Mouse (Mus musculus) left cerebral cortex, postnatal 36 days (tissue): ENCODE data around the gene Ms4a1. TPM values are rescaled to one million over a fixed set of nuclear protein-coding genes. Genes with fewer than 3 reads are reported as not detected.
"Not testable (repeated sequence)": the region's sequence is repeated elsewhere in the genome, so short reads cannot be mapped to it uniquely, and the experiment has no call there.

Experiments
- DNase-seq, 2 experiments: peaks; one replicate each; pipeline ENCODE4 v3.0.0; 2021 to 2022; ENCODE audit warnings: low spot score in 2 of 2, mixed read lengths in 1 of 2
- intact Hi-C: fragments of 180-260 bp; cut with DNase I; formaldehyde crosslinking; loops from one replicate; pipeline ENCODE4 v1.15.1; 2025
- total RNA-seq, 2 experiments: library from RNA; stranded (reverse); gene quantifications; 2 replicates each; pipeline ENCODE4 v1.2.3; 2021

Ms4a1 gene
- total RNA-seq: not detected

DNA sequence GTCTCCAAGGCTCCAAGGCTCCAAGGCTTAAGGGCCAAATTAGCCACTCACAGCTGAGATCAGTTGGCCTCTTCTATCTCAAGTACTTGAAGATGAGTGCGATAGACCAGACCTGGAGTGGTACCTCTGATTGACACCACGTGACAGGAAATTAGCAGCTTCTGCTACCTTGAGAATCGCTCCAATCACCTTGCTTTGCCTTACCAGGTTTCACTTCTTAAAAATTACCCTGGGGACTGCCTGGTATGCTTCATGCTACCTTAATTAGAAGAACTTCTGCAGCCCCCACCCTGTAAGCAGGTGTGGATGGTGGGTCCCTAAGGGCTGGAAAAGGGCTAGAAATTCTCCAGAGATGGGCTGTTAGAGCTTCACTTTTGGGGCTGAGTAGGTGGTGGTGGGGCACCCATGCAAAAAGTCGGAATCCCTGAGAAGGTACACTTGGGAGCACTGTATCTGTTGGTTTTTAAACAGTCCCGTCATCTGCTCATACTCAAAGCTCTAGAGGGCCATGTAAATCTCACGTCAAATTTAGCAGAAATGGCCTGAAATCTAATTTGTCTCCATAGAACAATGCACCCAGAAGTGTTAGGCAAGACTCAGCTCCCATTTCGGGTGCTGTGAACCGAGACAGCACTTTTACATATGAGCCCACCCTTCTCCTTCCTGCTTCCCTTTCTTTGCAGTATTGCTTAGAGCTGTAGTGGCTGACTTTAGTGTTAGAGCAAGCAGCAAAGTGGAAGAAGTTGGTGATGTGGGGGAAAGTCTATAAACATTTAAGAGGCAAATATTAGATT lies at the start of gene Ms4a1:
Gene Ms4a1 (minus strand): TSS at position 190 of the 794 bp plus-strand sequence.
- intact Hi-C loops: no loop called here
- DNase-seq: no peak

DNA sequence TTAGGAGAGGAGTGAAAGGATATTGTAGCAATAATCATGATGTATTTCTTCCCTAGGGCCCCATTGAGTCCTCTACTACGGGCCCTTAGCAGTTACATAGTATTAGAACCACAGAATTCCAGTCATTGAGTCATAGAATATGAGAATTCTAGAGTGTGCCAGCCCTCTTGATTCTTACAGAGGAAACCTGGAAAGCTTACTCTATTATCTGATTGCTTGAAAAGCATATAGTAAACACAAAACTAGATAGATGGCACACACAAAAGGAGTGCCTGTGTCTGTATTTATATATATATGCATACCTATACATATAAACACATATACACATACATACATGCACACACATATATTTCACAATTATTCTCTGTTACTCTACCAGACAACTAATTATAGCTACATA lies 48.3 kb upstream of the Ms4a1 start, which contains the start of gene Ms4a14:
Gene Ms4a14 (minus strand): TSS at position 101 of the 400 bp plus-strand sequence.
- intact Hi-C loops: no loop called here
- DNase-seq: no peak

DNA sequence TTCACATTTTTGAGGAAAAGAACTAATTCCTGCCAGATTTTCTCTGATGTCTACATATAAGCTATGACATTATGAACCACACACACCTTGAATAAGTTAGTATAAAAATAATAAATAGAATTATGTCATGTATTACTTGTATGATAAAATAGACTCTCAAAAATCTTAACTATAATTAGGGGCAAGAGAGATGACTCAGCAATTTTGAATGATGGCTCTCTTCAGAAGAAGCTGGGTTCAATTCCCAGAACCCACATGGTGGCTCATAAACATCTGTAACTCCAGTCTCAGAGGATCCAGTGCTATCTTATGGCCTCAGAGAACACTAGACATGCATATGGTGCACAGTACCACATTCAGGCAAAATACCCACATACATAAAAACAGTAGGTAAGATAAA lies 42.8 kb upstream of the Ms4a1 start:
- no peak for DNase-seq
- intact Hi-C loops: no loop called here

DNA sequence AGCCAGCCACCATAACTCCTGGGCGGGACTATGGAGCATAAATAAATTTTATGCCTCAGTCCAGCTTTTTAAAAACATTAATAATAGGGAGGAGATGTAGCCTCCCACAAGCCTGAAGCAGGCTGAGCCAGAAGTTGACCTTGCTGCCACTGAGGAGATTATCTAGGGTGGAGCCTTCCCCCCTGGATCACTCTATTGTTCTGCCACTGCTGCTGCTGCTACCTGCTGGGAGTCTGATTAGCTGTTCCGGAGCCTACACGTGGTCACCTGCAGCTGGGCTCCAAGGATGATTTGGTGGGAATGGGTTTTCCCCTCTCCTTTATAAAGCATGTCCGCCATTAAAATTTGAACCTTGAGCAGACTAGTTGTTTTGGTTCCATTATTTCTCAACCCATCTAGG lies 33.5 kb upstream of the Ms4a1 start:
- DNase-seq, intact Hi-C loops: not testable (repeated sequence)

GRCm38 (mm10) chr19:11298939-11299338 lies 32.9 kb upstream of the Ms4a1 start:
- DNase-seq: no peak
- intact Hi-C loops: no loop called here

DNA sequence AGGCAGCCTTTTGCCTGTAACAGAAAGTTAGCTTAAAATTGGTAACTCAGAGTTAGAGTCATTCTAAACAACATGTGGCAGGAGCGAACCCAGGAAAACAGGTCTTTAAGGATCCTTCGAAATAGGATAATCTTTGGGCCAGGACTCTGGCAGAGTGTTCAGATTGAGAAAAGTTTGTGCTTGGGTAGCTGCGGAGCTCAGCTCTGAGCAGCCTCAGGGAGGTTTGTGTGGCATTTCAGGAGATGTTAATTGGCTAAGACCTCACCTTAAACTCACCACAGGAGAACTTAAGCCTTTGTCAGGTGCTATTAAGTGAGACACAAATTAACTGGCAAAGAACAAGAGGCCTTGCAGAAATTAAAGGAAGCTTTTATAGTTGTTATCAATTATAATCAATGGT lies 27.6 kb upstream of the Ms4a1 start:
- intact Hi-C loops, DNase-seq: not testable (repeated sequence)

DNA sequence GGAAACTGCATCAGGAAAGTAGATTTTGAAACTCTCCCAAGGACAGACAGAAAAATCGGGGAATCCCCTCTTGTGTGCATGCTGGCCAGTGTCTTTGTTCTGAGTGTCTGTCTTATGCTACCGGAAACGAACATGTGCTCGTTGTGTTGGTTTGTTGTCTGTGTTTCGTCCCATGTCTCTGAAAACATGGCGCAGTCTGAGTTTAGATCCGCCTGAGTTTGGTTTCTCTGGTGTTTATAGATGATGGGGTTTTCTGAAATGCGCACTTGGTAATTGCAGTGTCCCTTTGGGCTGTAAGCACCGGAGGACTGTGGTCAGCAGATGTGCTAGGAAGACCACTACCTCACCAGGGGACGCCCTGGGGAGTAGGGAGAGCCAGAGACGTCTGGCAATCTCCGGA lies 26.9 kb upstream of the Ms4a1 start:
- intact Hi-C loops: no loop called here
- no peak for DNase-seq

DNA sequence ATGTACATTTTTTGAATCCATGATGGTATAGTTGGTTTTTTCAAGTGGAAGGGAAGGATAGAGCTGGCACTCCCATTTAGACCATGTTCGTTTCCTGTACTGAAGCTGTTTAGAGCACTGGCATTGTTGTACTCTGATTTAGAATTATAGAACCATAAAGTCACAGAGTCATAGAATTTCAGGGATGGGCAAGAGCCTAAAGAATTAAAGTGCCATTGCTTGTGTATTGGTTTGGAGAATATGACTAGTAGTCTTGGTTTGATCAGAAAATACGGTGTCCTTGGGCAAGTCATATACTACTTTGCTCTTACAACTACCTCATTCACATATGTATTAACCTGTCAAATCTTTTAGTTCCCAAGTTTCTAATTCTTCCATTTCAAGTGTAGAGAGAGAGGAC lies 17.7 kb upstream of the Ms4a1 start, which contains the start of gene Ms4a5:
Gene Ms4a5 (minus strand): TSS at position 101 of the 400 bp plus-strand sequence.
- DNase-seq: no peak
- intact Hi-C loops: no loop called here

- no peak for DNase-seq
- intact Hi-C loops: no loop called here
These were observed 14.2 kb upstream of the Ms4a1 start for GRCm38 (mm10) chr19:11280223-11280622.

DNA sequence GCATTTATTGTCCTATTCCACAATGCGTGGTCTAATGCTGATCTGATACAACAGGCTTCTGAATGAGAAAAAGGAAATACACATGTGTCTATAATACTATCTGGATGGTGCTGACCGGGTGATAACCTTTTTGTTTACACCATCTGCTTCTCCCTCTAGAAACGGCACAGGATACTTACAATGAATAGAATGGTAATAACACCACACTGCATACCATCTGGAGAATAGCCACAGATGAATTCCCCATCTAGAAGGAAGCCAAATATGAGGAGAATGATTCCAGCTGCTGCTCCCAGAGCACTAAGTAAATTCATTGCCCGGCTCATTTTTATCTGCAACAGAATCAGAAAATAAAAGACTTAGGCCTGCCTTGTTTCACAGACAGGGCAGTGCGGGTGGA lies 10.4 kb upstream of the Ms4a1 start:
- no peak for DNase-seq
- intact Hi-C loops: no loop called here

GRCm38 (mm10) chr19:11266956-11267355 lies 915 bp upstream of the Ms4a1 start:
- intact Hi-C loops: no loop called here
- no peak for DNase-seq

- DNase-seq: no peak
- intact Hi-C loops: no loop called here
These were observed 1.3 kb downstream of the Ms4a1 start for GRCm38 (mm10) chr19:11264602-11265185.

GRCm38 (mm10) chr19:11263549-11263948 lies 2.5 kb downstream of the Ms4a1 start:
- DNase-seq: no peak
- intact Hi-C loops: no loop called here

DNA sequence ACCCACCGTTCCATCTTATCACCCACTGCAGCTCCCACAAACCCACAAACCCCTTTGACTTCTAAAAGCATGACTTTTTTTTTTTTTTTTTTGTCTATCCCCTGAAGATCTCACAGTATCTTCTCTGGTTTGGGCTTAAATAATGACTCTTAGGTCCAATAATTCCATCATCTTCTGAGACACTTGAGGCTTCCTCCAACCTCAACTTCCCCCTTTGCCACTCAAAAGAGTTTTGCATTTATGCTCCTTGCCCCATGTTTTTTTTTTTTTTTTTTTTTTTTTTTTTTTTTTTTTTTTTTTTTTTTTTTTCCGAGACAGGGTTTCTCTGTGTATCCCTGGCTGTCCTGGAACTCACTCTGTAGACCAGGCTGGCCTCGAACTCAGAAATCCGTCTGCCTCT lies 3.1 kb downstream of the Ms4a1 start:
- intact Hi-C loops, DNase-seq: not testable (repeated sequence)

DNA sequence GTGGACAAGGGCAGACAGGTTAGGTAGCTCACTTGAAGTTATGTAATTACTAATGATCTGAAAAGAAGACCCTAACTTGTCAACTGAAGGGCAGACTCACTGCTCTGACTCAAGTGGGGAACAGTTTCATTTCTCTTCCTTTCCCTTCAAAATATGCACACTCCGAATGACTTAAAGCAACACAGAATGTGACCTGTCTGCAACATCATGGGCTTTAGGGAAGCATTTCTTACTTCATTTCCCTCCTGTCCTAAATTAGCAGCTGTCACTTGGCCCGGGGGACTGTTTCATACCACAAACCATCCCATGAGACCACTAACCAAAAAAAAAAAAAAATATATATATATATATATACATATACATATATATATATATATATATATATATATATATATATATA lies 4.5 kb downstream of the Ms4a1 start:
- no peak for DNase-seq
- intact Hi-C loops: no loop called here

GRCm38 (mm10) chr19:11244230-11244629 lies 21.8 kb downstream of the Ms4a1 start:
- intact Hi-C loops: no loop called here
- DNase-seq: no peak

DNA sequence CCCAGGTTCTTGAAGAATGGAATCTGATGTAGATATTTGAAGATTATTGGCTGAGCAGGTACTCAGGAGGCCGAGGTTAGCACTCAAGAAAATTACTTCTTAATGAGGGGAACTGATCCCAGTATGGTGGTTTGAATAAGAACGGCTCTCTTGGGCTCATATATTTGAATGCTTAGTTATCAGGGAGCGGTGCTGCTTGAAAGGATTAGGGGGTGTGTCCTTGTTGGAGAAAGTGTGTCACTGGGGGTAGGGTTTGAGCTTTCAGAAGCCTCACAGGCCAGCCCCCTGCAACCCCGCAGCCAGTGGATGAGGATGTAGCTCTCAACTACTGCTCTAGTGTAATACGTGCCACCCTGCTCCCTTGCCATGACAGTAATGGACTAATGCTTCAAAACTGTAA lies 23.5 kb downstream of the Ms4a1 start:
- intact Hi-C loops: no loop called here
- no peak for DNase-seq

- no peak for DNase-seq
- intact Hi-C loops: no loop called here
These were observed 30.2 kb downstream of the Ms4a1 start for GRCm38 (mm10) chr19:11235820-11236219.

- no peak for DNase-seq
- intact Hi-C loops: no loop called here
These were observed 30.9 kb downstream of the Ms4a1 start for GRCm38 (mm10) chr19:11234921-11235735.

DNA sequence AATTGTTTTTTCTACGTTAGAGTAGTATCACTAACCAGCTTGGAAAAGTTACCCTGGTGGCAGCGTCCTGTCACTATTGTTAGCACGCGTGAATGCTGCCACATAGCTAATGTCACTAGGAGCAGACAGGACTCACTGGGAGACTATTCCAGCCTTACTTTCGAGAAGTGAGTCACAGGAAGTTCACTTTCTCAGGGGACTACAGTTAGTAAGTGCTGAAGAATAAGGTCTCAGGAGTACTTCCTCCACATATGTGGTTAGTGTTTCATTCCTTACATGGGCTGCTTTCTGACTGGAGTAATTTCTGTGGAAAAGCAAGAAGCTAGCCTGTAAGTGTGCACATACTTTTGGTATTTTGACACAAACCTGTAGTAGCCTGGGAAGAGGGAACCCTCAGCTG lies 31.8 kb downstream of the Ms4a1 start:
- intact Hi-C loops: no loop called here

More for the DNA sequence above, 31.8 kb downstream of the Ms4a1 start:
- DNase-seq: no peak
